Mouse (Mus musculus) heart, postnatal 0 days (tissue): ENCODE data around the gene Rasgrf1.

ENCODE experiments used
- CTCF ChIP-seq: IDR thresholded peaks from 2 replicates; pipeline ENCODE4 v1.5.1; 2016; ENCODE audit warnings: antibody characterized with exemption, control low read depth, low read depth
- EP300 ChIP-seq: IDR thresholded peaks from 2 replicates; pipeline ENCODE4 v1.6.1; 2016; ENCODE audit warnings: antibody characterized with exemption, low read depth

DNA sequence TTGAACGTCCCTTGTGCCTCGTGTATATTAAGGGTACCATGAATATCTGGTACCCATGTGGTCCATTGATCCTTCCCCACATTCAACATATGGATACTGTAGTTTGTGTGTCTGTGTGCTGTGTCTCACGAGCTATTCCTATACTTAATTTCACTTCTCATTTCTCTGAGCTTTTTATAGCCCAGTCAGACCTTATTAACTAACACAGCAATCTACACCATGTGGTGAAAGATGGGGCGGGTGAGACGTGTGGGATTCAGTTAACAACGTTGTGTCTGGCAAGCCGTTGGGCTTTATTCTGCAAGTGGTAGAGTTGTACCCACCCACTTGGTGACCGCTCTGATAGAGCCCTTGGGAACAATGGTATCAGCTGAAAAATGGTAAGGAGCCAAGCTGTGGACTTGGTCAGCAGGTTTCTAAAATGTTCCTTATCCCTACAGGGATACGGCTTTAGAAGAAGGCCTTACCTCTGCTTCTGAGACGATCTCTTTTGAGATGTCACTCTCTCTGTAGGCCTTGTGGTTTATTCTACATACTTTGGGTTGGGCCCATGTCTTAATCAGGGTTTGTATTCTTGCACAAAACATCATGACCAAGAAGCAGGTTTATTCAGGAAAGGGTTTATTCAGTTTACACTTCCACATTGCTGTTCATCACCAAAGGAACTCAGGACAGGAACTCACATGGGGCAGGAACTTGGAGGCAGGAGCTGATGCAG is 79.3 kb downstream of the Rasgrf1 start:
- no peak for TF ChIP-seq CTCF
- no peak for TF ChIP-seq EP300
